Mouse (Mus musculus): ENCODE results near the gene Birc3.
"Not testable (repeated sequence)": the region's sequence is repeated elsewhere in the genome, so short reads cannot be mapped to it uniquely, and the experiment has no call there.

The Birc3 gene

GRCm38 (mm10) chr9:7872775-7873439, at the start of gene Birc3:
TSS of gene Birc3 (minus strand) at chr9:7873186.
- peak; percentile 23 for DNase-seq

- DNase-seq: no peak
These were observed 41.9 kb upstream of the Birc3 start for GRCm38 (mm10) chr9:7914925-7915324.

GRCm38 (mm10) chr9:7914487-7914886, 41.5 kb upstream of the Birc3 start:
- peak; percentile 15 for DNase-seq

- no peak for DNase-seq
These were observed 41.0 kb upstream of the Birc3 start for GRCm38 (mm10) chr9:7913953-7914352.

GRCm38 (mm10) chr9:7907351-7907985, 34.5 kb upstream of the Birc3 start:
- no peak for DNase-seq

GRCm38 (mm10) chr9:7906564-7906963, 33.6 kb upstream of the Birc3 start:
- DNase-seq: no peak

GRCm38 (mm10) chr9:7903825-7904224, 30.8 kb upstream of the Birc3 start:
- DNase-seq: no peak

GRCm38 (mm10) chr9:7903262-7903661, 30.3 kb upstream of the Birc3 start:
- no peak for DNase-seq

- DNase-seq: no peak
These were observed 29.3 kb upstream of the Birc3 start for GRCm38 (mm10) chr9:7902311-7902710.

- DNase-seq: no peak
These were observed 28.0 kb upstream of the Birc3 start for GRCm38 (mm10) chr9:7900965-7901364.

GRCm38 (mm10) chr9:7897502-7897901, 24.5 kb upstream of the Birc3 start:
- DNase-seq: peak; percentile 55

GRCm38 (mm10) chr9:7891796-7892195, 18.8 kb upstream of the Birc3 start:
- not testable (repeated sequence) for DNase-seq

- DNase-seq: no peak
These were observed 18.2 kb upstream of the Birc3 start for GRCm38 (mm10) chr9:7891177-7891576.

GRCm38 (mm10) chr9:7884346-7884745, 11.4 kb upstream of the Birc3 start:
- no peak for DNase-seq

GRCm38 (mm10) chr9:7882304-7882865, 9.4 kb upstream of the Birc3 start:
- no peak for DNase-seq

- no peak for DNase-seq
These were observed 675 bp upstream of the Birc3 start for GRCm38 (mm10) chr9:7873511-7874211.

- DNase-seq: no peak
These were observed 777 bp downstream of the Birc3 start for GRCm38 (mm10) chr9:7872044-7872774.

- DNase-seq: no peak
These were observed 1.5 kb downstream of the Birc3 start for GRCm38 (mm10) chr9:7871316-7872043.

GRCm38 (mm10) chr9:7870556-7871315, 2.2 kb downstream of the Birc3 start:
- no peak for DNase-seq

- DNase-seq: no peak
These were observed 4.0 kb downstream of the Birc3 start for GRCm38 (mm10) chr9:7868838-7869491.

GRCm38 (mm10) chr9:7867981-7868380, 5.0 kb downstream of the Birc3 start:
- DNase-seq: no peak
